Mouse (Mus musculus): ENCODE results near the gene Tbc1d24.
"Not testable (repeated sequence)": the region's sequence is repeated elsewhere in the genome, so short reads cannot be mapped to it uniquely, and the experiment has no call there.

The Tbc1d24 gene

GRCm38 (mm10) chr17:24155742-24156141 is 49.6 kb downstream of the Tbc1d24 start:
- in situ Hi-C loops (cut with MboI; ENCODE audit: unreplicated experiment in 2 of 2) = no loop called here

GRCm38 (mm10) chr17:24154463-24154862 is 50.9 kb downstream of the Tbc1d24 start:
- in situ Hi-C loops (cut with MboI; ENCODE audit: unreplicated experiment in 2 of 2) = no loop called here

GRCm38 (mm10) chr17:24151890-24152563 is 53.3 kb downstream of the Tbc1d24 start:
- in situ Hi-C loops (cut with MboI; ENCODE audit: unreplicated experiment in 2 of 2) = no loop called here

GRCm38 (mm10) chr17:24151382-24151781 is 54.0 kb downstream of the Tbc1d24 start:
- in situ Hi-C loops (cut with MboI; ENCODE audit: unreplicated experiment in 2 of 2) = no loop called here

- in situ Hi-C loops (cut with MboI; ENCODE audit: unreplicated experiment in 2 of 2) = no loop called here
These were observed 54.5 kb downstream of the Tbc1d24 start, which contains the start of gene Pdpk1 for GRCm38 (mm10) chr17:24150824-24151223. Gene Pdpk1, minus strand, starts transcription at chr17:24150924.

- in situ Hi-C loops (cut with MboI; ENCODE audit: unreplicated experiment in 2 of 2) = no loop called here
These were observed 55.9 kb downstream of the Tbc1d24 start for GRCm38 (mm10) chr17:24149421-24149820.

- in situ Hi-C loops (cut with MboI; ENCODE audit: unreplicated experiment in 2 of 2) = no loop called here
These were observed 62.5 kb downstream of the Tbc1d24 start for GRCm38 (mm10) chr17:24142897-24143296.

- in situ Hi-C loops (cut with MboI; ENCODE audit: unreplicated experiment in 2 of 2) = no loop called here
These were observed 63.9 kb downstream of the Tbc1d24 start for GRCm38 (mm10) chr17:24141425-24141920.

GRCm38 (mm10) chr17:24140845-24141424 is 64.4 kb downstream of the Tbc1d24 start:
- in situ Hi-C loops (cut with MboI; ENCODE audit: unreplicated experiment in 2 of 2) = no loop called here

GRCm38 (mm10) chr17:24139968-24140367 is 65.4 kb downstream of the Tbc1d24 start:
- in situ Hi-C loops (cut with MboI; ENCODE audit: unreplicated experiment in 2 of 2) = no loop called here

- in situ Hi-C loops (cut with MboI; ENCODE audit: unreplicated experiment in 2 of 2) = no loop called here
These were observed 66.1 kb downstream of the Tbc1d24 start for GRCm38 (mm10) chr17:24139256-24139655.

- in situ Hi-C loops (cut with MboI; ENCODE audit: unreplicated experiment in 2 of 2) = no loop called here
These were observed 68.0 kb downstream of the Tbc1d24 start for GRCm38 (mm10) chr17:24137226-24137880.

- in situ Hi-C loops (cut with MboI; ENCODE audit: unreplicated experiment in 2 of 2) = no loop called here
These were observed 71.3 kb downstream of the Tbc1d24 start for GRCm38 (mm10) chr17:24134062-24134461.

- in situ Hi-C loops (cut with MboI; ENCODE audit: unreplicated experiment in 2 of 2) = not testable (repeated sequence)
These were observed 72.4 kb downstream of the Tbc1d24 start for GRCm38 (mm10) chr17:24132919-24133318.

- in situ Hi-C loops (cut with MboI; ENCODE audit: unreplicated experiment in 2 of 2) = no loop called here
These were observed 73.8 kb downstream of the Tbc1d24 start for GRCm38 (mm10) chr17:24131570-24131969.

GRCm38 (mm10) chr17:24129246-24129645 is 76.1 kb downstream of the Tbc1d24 start:
- in situ Hi-C loops (cut with MboI; ENCODE audit: unreplicated experiment in 2 of 2) = not testable (repeated sequence)

GRCm38 (mm10) chr17:24127592-24127991 is 77.8 kb downstream of the Tbc1d24 start:
- in situ Hi-C loops (cut with MboI; ENCODE audit: unreplicated experiment in 2 of 2) = no loop called here

GRCm38 (mm10) chr17:24126801-24127200 is 78.6 kb downstream of the Tbc1d24 start:
- in situ Hi-C loops (cut with MboI; ENCODE audit: unreplicated experiment in 2 of 2) = no loop called here
